ENCODE assay signal across 8 mouse cellular contexts in genomic region chr13:95325080-95325906, GRCm38 (mm10). TPM values are rescaled to one million over a fixed set of nuclear protein-coding genes. Genes with fewer than 3 reads are reported as not detected.
A peak's percentile ranks its signal among the peaks of the same experiment; 100 is the strongest.
DNase-seq lines count a peak whose midpoint lies in the region; ATAC-seq and TF ChIP-seq lines count a peak whose summit lies in the region.

No protein-coding gene starts in this region.

- H3K27me3 ChIP-seq in embryonic facial prominence, embryonic 10.5 days (replicated peaks; ENCODE audit: low read depth, poor library complexity, severe bottlenecking) = no peaks in the 10 kb centered on the region
- no peaks in the 10 kb centered on the region for H3K27me3 ChIP-seq in heart, embryonic 10.5 days (ENCODE audit: insufficient read depth, poor library complexity, severe bottlenecking)
- H3K27me3 ChIP-seq in liver, embryonic 13.5 days = peaks cover 19% of the 10 kb centered on the region
- H3K27me3 ChIP-seq in stomach, postnatal 0 days (ENCODE audit: control insufficient read depth, insufficient read depth, low read length) = no peaks in the 10 kb centered on the region

- H3K4me3 ChIP-seq in embryonic facial prominence, embryonic 10.5 days = peak overlapping the region; percentile 89
- H3K4me3 ChIP-seq in heart, embryonic 10.5 days = peak overlapping the region; percentile 87
- H3K4me3 ChIP-seq in liver, embryonic 13.5 days (replicated peaks) = peak overlapping the region; percentile 67
- peak overlapping the region; percentile 95 for H3K4me3 ChIP-seq in stomach, postnatal 0 days (ENCODE audit: low read depth, low read length)

- peaks cover 12% of the 10 kb centered on the region; the same call in 1 of the 2 replicates for H3K36me3 ChIP-seq in embryonic facial prominence, embryonic 10.5 days (replicated peaks)
- peaks cover 10% of the 10 kb centered on the region for H3K36me3 ChIP-seq in heart, embryonic 10.5 days
- H3K36me3 ChIP-seq in liver, embryonic 13.5 days = no peaks in the 10 kb centered on the region
- no peaks in the 10 kb centered on the region for H3K36me3 ChIP-seq in stomach, postnatal 0 days (ENCODE audit: control insufficient read depth, insufficient read depth, low read length)

- under 1% methylated on average over 63 of the region's 63 CpGs for WGBS in embryonic facial prominence, embryonic 10.5 days
- WGBS in heart, embryonic 10.5 days = under 1% methylated on average over 62 of the region's 63 CpGs
- whole genome bisulfite sequencing in liver, embryonic 13.5 days (ENCODE audit: insufficient replicate concordance) = under 1% methylated on average over 61 of the region's 63 CpGs
- WGBS in stomach, postnatal 0 days = 1% methylated on average over 63 of the region's 63 CpGs

- H3K27ac ChIP-seq in embryonic facial prominence, embryonic 10.5 days (replicated peaks) = peak overlapping the region; percentile 100
- H3K27ac ChIP-seq in heart, embryonic 10.5 days = peak overlapping the region; percentile 100
- H3K27ac ChIP-seq in liver, embryonic 13.5 days = peak overlapping the region; percentile 87
- H3K27ac ChIP-seq in stomach, postnatal 0 days (replicated peaks) = peak overlapping the region; percentile 99

- H3K4me1 ChIP-seq in embryonic facial prominence, embryonic 10.5 days = peaks cover 31% of the 10 kb centered on the region
- H3K4me1 ChIP-seq in heart, embryonic 10.5 days = peaks cover 14% of the 10 kb centered on the region
- H3K4me1 ChIP-seq in liver, embryonic 13.5 days (replicated peaks) = peaks cover 17% of the 10 kb centered on the region
- peaks cover 4% of the 10 kb centered on the region; the same call in 1 of the 2 replicates for H3K4me1 ChIP-seq in stomach, postnatal 0 days (replicated peaks; ENCODE audit: control insufficient read depth, insufficient read depth)

- peak overlapping the region; percentile 78 for H3K9ac ChIP-seq in liver, embryonic 13.5 days
- H3K9ac ChIP-seq in stomach, postnatal 0 days (ENCODE audit: low read length) = peak overlapping the region; percentile 99

- TF ChIP-seq CTCF in stomach, postnatal 0 days (IDR thresholded peaks at IDR 0.05; ENCODE audit: low read depth) = peak; percentile 26; the same call in 1 of the 2 replicates

- peak overlapping the region; percentile 78 for H3K4me2 ChIP-seq in liver, embryonic 13.5 days
- peak overlapping the region; percentile 97 for H3K4me2 ChIP-seq in stomach, postnatal 0 days (replicated peaks; ENCODE audit: low read depth)

- peak; percentile 62 for DNase-seq in layer of hippocampus, adult 11-12 months (ENCODE audit: low spot score)
- DNase-seq in layer of hippocampus, adult 9-10 months (ENCODE audit: low spot score) = no peak
- DNase-seq in embryonic facial prominence, embryonic 10.5 days (ENCODE audit: low spot score) = peak; percentile 86
- peak; percentile 88 for DNase-seq in heart, embryonic 10.5 days (ENCODE audit: low spot score)
- peak; percentile 83 for DNase-seq in kidney, adult 9 months
- peak; percentile 25 for DNase-seq in liver, embryonic 13.5 days
- DNase-seq in neural tube, embryonic 10.5 days (ENCODE audit: extremely low spot score, low spot score) = peak; percentile 85
- peak; percentile 78 for DNase-seq in stomach, postnatal 0 days (ENCODE audit: low spot score)

- TF ChIP-seq EP300 in stomach, postnatal 0 days (optimal IDR thresholded peaks at IDR 0.05) = no peak

- ATAC-seq in liver, embryonic 13.5 days (ENCODE audit: low read depth) = peak; percentile 58
- ATAC-seq in stomach, postnatal 0 days (ENCODE audit: low FRiP score, low TSS enrichment) = peak; percentile 77

- H3K9me3 ChIP-seq in embryonic facial prominence, embryonic 10.5 days = no peaks in the 10 kb centered on the region
- H3K9me3 ChIP-seq in heart, embryonic 10.5 days = no peaks in the 10 kb centered on the region
- H3K9me3 ChIP-seq in liver, embryonic 13.5 days (replicated peaks) = no peaks in the 10 kb centered on the region
- H3K9me3 ChIP-seq in stomach, postnatal 0 days (ENCODE audit: control insufficient read depth, low read length) = no peaks in the 10 kb centered on the region

RNA-seq across cellular contexts. Expression of gene Zbed3, which starts 1.9 kb away (rescaled TPM):
- 61.0 and 68.3 TPM in 2 replicates for polyA plus RNA-seq in embryonic facial prominence, embryonic 10.5 days (2016; fragmentation: Nextera tagmentation; extraction: Ambion mirVana)
- polyA plus RNA-seq in heart, embryonic 10.5 days (2016; fragmentation: Nextera tagmentation; extraction: Ambion mirVana) = 52.1 and 56.2 TPM in 2 replicates
- polyA plus RNA-seq in liver, embryonic 13.5 days (2015; fragmentation: Nextera tagmentation; extraction: Ambion mirVana) = 7.1 and 8.0 TPM in 2 replicates
- 24.9 and 25.4 TPM in 2 replicates for polyA plus RNA-seq in stomach, postnatal 0 days (2015; fragmentation: Nextera tagmentation; extraction: Ambion mirVana)

RNA-seq across cellular contexts. Expression of gene Aggf1, which starts 49.9 kb away (rescaled TPM):
- polyA plus RNA-seq in embryonic facial prominence, embryonic 10.5 days (2016; fragmentation: Nextera tagmentation; extraction: Ambion mirVana) = 38.0 and 38.1 TPM in 2 replicates
- 27.8 and 34.5 TPM in 2 replicates for polyA plus RNA-seq in heart, embryonic 10.5 days (2016; fragmentation: Nextera tagmentation; extraction: Ambion mirVana)
- 19.8 and 22.1 TPM in 2 replicates for polyA plus RNA-seq in liver, embryonic 13.5 days (2015; fragmentation: Nextera tagmentation; extraction: Ambion mirVana)
- polyA plus RNA-seq in stomach, postnatal 0 days (2015; fragmentation: Nextera tagmentation; extraction: Ambion mirVana) = 17.6 and 18.5 TPM in 2 replicates
